Mouse (Mus musculus): ENCODE measurements around the gene Atp5b.
"Not testable (repeated sequence)": the region's sequence is repeated elsewhere in the genome, so short reads cannot be mapped to it uniquely, and the experiment has no call there.

Gene Atp5b

DNA sequence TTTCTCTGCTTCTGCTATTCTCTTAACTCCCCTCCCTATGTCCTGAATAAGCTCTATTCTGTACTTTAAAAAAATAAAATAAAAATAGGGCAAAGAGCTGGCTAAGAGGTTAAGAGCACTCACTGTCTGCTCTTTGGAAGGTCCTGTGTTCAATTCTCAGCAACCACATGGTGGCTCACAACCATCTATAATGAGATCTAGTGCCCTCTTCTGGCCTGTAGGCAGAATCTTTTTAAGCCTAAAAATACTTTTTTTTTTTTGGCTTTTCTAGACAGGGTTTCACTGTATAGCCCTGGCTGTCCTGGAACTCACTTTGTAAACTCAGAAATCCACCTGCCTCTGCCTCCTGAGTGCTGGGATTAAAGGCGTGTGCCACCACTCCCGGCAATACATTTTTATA is 12.6 kb upstream of the Atp5b start:
- not testable (repeated sequence) for DNase-seq

DNA sequence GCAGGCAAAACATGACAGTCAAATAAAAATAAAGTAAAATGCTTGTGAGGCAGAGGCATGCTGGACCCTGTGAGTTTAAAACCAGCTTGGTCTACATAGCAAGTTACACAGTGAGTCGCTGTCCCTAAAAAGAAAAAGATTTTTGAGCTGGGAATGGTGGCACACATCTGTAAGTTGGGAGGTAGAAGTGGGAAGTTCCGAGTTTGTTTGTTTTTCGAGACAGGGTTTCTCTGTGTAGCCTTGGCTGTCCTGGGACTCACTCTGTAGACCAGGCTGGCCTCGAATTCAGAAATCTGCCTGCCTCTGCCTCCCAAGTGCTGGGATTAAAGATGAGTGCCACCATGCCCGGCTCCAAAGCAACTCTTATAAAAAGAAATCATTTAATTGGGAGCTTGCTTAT is 4.8 kb upstream of the Atp5b start:
- not testable (repeated sequence) for DNase-seq

DNA sequence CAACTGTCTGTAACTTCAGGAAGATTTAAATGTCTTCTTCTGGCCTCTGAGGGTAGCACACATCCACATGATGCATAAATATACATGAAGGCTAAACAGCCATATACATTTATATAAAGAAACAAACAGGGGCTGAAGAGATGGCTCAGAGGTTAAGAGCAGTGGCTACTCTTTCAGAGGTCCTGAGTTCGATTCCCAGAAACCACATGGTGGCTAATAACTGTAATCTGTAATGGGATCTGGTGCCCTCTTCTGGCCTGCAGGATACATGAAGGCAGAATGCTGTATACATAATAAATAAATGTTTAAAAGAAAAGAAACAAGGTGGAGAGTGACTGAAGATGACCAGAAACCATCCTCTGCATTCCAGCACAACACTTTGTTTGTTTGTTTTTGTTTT is 2.6 kb upstream of the Atp5b start:
- peak; percentile 20 for DNase-seq

DNA sequence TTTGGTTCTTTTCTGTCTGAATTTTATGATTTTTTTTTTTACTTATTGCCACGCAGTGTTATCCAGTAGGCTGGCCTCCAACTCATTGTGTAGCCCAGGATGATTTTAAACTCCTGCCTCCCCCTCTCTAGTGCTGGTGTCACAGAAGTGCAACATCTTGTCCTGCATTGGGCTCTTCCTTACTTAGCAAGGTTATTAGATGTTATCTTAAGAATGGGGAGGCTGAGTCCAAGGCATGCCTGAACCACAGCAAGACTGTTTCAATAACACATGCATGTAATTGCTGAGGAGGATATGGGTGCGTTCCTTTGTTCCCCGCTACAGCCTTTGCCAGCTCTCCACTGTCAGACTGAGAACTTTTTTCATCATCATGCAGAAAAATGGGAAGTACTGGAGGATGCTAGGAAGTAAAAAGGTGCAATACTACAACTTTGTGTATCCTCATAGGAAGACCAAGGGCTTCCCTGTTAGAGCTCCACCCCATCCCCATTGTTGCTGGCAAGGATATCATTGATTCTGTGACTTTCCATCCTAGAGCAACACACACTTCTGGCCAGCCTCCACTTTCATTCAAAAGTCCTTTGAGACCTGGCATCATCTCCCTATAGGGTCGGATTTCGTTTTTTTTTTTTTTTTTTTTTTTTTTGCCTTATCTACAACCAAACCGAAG is 1.1 kb upstream of the Atp5b start:
- no peak for DNase-seq

DNA sequence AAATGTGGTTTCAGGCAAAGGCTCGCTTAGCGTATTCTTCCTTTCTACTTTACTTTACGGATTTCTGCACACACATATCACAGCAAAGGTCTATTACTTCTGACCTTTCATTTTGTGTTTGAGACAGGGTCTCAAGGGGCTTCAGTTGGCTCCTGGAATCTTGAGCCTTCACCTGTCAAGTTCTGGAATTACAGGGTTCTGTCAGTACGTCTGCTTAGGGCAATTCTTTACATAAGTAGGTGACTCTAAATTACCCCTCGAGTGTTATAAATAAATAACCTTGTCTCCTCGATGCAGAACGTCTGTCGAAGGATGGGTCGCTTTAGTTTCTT is 630 bp upstream of the Atp5b start:
- DNase-seq, result no peak

DNA sequence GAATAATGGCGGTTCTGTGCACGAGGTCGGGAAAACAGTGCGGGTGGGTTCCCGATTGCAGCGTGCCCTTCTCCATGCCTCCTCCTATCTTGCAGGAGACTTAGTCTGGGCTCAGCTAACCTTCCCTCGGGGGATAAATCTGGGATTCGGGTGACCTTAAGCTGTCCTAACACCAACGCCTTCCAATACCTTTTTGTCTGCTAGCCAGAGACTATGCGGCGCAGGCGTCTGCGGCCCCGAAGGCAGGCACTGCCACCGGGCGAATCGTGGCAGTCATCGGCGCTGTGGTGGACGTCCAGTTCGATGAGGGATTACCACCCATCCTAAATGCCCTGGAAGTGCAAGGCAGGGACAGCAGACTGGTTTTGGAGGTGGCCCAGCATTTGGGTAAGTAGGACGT is 615 bp downstream of the Atp5b start:
- peak; percentile 45 for DNase-seq

DNA sequence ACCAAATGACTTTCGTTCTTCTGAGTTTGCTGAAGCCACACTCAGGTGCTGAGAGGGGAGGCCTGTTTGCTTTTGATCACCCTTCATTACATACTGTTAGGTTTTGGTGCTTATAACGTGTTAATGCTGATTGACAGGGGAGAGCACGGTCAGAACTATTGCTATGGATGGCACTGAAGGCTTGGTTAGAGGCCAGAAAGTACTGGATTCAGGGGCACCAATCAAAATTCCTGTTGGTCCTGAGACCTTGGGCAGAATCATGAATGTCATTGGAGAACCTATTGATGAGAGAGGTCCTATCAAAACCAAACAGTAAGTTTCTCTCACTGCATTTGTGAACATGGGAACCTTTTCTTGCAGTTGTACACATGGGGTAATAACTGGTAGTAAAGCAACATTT is 1.1 kb downstream of the Atp5b start:
- DNase-seq, result no peak

DNA sequence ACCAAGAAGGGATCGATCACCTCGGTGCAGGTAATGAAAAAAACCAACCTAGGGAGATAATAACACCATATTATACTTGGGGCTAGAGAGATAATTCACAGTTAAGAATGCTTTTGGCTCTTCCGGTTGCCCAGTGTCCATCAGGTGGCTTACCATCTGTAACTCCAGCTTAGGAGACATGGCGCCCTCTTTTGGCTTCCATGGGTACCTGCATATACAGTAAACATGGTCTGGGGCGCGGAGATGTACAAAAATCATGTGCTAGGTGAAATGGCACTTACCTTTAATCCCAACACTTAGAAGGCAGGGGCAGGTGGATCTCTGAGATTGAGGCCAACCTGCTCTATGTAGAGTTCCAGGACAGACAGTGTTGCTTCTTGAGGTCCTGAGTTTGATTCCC is 3.3 kb downstream of the Atp5b start:
- peak; percentile 48 for DNase-seq

DNA sequence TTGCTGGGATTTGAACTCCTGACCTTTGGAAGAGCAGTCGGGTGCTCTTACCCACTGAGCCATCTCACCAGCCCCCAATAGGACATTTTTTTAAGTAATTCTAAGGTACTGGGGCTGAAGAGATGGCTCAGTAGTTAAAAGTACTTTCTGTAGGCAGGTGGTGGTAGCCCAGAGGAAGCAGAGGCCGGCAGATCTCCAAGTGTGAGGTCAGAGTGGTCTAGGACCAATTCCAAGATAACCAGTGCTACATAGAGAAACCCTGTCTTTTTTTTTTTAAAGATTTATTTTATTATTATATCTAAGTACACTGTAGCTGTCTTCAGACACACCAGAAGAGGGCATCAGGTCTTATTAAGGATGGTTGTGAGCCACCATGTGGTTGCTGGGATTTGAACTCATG is 4.1 kb downstream of the Atp5b start:
- not testable (repeated sequence) for DNase-seq

DNA sequence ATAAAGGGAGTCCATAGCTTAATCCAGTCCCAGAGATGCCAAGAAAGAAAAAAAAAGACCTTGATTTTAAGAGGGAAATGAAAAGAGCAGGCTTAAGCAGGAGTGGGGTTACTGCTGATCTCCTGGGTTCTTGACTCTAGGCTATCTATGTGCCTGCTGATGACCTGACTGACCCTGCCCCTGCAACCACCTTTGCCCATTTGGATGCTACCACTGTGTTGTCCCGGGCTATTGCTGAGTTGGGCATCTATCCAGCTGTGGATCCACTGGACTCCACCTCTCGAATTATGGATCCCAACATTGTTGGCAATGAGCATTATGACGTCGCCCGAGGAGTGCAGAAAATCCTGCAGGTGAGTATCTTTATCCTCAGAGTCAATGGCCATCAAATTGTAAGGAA is 5.1 kb downstream of the Atp5b start:
- DNase-seq, result no peak

DNA sequence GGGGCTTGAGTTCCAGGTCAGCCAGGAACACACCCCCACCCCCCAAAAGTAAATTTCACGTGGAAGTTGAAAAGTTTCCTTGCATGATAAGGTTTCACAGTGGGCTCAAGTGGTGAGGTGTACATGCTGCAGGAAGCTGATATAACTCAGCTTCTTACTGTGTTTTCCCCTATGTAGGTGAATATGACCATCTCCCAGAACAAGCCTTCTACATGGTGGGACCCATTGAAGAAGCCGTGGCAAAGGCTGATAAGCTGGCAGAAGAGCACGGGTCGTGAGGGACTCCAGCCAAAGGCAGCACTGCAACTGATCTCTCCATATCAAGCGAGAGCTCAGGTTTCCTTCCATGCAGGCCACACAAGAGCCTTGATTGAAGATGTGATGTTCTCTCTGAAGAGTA is 6.8 kb downstream of the Atp5b start:
- no peak for DNase-seq

DNA sequence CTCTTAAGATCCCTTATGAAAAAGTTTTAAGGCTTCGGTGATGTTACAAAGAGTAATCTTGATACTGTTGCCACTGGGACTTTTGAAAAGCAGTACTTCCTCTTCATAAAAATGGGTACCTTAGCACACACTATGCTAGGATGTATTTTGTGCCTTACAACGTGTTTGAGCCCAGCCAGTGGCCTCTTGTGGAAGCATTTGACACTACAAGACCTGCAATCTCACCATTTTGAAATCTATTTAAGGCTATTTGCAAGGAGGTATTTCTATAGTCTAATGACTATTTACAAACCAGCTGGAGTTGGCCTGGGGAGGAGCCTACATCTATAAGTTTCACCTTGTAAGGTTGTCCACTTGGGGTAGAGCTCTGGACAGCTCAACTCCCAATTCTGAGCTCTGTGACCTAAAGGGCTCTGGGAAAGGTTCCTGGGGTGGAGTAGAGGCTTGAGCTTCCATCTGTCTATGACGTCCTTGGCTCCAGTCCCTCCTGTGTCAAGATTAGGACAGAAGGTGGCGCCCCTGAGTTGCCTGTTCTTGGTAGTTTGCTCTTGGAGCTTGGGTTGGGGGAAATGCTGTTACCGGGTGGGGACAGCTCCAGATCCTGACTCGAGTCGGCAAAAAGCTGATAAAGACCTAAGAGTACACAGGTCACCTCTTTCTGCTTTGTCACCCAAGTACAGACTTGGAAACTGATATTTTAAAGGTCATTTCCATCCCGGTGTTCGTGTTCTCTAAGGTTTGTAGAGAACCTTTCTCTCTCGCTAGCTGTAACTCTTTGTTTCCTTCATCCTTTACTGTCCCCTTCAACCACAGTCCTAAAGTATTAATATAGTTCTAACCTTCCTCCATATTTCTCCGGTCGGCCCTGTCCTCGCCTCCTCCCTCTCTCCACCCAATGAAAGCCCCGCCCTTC is 7.8 kb downstream of the Atp5b start:
- peak; percentile 94 for DNase-seq

DNA sequence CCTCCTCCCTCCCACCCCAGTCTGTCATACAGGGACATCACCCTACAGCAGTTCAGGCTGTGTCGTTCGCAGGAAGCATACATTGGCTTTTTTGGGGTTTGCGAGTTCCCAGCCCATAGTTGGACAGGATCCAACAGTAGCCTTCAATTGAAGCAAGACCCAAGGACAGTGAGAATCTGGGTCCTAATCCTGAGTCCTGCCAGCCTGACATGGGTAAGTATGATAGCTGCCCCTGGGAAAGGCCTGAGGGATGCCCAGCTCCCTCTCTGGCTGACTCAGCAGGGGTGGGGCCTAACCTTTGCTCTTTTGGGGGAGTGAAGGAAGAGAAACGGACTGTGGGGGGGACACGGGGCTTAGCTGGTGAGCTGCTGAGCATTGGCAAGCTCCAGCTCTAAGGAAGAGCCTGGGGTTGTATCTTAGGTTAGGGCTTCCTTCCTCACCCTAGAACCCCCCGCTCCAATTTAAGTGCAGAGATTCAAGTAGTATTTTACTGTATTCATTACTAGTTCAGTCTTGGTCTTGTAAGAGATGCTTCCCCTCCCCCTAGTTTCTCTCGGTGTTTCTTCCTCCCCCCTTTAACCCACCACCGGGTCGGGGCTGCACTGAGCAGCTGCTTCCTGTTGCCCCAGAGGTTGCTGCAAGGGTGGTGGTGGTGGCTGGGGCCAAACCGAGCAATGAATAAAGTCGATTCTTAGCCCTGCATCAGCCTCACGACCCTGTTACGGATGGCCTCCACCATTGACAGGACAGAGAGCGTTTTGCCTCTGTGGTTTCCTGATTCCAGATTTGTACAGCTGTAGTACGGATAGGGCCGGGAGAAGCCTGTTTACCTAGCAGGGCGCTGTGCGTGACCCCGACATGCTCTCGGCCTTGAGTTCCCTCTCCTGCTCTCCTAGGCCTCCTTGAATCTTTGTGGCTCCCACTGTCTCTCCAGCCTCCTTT is 8.8 kb downstream of the Atp5b start, which contains the start of gene Baz2a:
Gene Baz2a, plus strand, starts transcription at position 14 of the 942 bp plus-strand sequence.
- peak; percentile 90 for DNase-seq

DNA sequence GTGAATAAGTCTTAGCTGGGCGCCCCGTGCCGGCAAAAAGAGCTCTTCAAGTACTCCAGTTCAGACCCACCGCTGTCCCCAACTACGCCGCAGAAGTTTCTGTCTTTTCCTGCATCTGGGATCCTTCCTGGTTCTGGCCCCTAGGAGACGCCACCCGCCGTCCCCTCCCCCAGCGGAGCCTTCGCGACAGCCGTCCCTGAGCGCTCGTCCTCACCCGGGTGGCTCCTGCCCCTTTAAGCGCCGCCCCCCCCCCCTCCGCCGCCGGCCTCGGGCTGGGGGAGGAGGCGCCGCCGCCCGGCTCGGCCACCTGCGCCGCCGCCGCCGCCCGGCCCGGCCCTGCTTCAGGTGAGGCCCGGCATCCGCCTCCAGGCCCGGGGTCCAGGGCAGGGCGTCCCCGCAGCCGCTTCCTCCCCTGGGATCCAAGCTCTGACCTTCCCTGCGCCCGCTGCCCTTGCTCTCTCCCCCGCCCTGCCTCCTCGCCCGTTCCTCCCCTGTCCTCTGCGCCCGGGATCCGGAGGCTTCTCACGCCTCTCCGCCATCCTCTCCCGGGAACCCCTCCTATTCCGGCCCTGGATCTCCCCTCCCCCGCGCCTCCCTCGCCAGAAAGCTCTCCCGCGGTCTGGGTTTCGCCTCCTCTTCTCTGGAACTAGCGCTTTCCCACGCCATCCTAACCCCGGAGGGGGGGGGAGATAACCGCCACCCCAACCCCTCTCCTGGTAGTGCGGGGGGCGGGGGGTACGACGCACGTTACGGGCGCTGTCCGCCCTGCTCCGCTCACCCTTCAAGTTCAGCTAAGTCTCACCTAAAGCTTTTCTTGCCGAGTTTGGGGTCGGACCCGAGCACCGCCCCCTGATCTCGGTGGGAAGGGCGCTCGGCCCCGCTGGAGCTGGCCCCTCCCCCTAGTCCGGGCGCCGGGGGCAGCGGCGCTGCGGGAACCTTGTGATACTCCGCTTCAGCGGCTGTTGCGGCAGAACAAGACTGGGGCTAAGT is 9.7 kb downstream of the Atp5b start:
- DNase-seq, result peak; percentile 90

DNA sequence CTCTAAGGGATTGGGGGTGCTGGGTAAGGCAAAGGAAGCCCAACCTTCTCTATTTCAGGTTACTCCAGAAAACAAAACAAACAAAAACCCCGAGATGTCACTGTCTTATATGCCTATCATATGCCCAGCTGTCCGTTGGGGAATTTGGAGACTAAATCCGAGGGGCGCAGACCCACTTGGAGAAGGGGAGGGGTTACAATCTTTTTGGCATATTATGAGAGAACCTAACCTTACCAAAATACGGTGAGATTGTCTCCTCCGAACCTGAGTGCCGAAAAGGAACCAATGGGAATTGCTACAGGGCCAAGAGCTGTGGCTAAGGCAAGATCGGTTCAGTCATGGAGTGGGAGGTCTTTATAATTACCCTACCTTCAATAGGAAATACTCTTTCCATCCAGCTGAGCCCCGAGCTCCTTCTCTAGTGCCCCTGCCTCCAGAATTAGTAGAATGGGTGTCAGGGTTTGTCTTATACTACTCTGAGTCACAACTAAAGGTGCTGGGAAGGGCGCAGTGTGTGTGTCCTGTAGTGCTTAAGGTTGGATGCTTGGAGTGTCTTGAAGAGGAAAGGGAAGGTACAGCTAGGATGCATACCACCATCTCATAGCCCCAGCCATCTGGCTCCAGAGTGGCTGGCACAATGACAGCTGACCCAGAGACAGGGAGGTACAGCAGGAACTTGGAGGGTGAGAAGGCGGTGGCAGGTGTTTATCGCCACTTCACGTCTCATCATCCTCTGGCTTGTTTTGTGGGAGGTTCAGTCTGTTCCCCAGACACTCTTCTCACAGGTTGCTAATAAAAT is 10.6 kb downstream of the Atp5b start:
- DNase-seq, result peak; percentile 77

DNA sequence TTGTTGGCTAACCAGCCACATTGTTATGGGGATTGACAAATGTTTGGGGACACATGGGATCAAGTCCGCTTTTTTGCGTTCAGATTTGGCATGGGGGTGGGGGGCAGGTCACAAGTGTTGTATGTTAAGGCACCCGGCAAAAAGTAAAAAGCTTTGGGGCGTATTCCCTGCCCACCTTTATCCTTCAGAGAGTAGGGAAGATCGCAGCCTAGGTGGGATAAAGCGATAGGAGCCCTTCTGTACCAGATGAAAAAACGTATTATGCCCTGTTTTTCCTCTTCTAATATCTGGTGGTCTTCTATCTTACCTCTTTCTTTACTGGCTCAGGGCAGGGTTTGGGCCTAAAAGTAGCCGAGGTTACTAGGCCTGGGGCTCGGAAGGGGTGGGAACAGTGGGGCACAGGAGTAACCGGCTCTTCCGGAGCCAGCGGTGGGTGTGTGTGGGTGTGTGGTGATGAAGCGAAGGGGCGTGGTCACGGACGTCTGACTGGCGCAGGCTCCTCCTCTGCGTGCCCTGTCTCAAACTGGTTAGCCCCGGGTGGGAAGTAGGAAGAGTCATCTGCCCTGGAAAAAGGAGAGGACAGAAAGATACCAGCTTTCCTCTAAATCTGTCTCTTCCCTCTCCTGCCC is 11.4 kb downstream of the Atp5b start:
- DNase-seq, result peak; percentile 97

DNA sequence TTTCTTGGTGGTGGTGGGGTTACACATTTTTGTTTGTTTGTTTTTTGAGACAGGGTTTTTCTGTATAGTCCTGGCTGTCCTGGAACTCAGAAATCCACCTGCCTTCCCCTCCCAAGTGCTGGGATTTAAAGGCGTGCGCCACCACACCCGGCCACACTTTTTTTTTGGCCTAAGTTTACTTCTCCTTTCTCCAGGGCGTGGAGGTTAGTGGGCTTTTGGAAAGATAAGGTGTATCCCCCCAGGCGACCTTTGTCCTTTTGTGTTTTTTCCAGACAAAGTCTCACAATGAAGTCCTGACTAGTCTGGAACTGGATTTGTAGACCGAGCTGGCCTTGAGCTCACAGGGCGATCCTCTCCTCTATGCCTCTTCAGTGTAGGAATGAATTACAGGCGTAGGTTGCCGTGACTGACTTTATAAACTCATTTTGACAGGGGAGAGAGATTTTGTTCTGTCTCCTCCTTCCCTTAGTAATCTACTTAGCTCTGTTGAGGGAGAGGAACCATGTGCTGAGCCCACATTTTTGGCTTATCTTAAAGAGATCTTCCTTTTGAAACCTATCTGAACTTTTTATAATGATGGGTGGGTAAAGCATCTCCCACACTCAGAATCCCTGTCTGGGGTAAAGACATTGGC is 12.0 kb downstream of the Atp5b start:
- DNase-seq, result no peak

DNA sequence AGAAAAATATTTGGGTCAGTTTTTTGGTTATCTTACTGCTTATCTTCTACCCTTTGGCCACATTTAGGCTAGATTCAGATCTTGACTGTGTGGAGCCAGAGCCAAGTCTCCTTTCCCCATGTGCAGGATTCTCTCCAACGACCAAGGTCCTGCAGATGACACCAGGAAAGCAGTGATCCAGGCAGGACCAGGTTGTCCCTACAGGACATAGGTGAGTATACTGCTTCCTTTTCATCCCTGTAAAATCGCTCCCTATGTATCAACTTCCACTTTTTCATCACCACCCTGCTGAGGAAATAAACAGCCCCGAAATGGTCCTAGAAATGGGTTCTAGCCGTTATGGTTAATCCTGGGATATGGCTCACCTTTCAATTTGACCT is 13.2 kb downstream of the Atp5b start:
- DNase-seq, result no peak

DNA sequence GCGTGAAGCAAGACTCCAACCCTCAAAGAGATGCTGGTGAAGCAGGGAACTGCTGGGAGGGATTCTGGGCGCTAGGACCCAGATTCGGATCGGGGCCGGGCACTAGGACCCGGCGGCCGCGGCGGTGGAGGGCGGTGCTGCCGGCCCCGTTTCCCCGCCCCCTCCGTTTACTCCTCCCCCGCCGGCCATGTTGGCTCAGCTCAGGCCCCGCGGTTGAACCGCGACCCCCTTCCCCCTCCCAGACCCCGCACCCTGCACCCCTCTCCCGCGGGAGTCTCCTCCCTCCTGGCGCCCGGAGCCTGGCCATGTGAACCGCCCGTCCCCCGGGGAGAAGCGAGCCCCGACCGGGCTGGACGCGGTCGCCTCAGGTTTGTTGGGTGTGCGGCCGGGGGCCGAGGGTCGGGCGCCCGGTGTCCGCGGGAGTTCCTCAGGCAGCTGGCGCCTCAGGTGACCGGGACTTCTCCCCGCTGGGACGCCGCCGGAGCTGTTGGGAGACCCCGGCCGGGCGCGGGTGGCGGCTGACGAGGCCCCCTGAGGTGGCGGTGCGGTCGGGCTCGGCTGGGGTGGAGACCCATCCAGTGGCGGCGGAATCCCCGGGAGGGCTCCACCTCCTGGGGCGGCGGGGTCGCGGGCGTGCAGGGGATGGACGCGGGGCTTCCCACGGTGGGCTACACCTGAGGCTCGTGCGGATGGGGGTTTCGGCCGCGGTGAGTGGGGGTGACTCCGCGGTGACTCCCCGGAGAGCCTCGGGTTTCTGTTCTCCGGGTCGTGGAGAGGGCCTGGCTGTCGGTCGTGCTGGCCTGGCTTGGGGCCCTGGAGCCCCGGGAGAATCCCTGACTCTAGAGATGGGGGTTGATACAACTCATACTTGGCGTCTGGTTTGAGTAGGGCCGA is 13.9 kb downstream of the Atp5b start:
- DNase-seq, result peak; percentile 89

Data from liver (tissue).